Mouse (Mus musculus) liver, postnatal 0 days (tissue): ENCODE results near the gene Gm48551.

ENCODE experiments used
- CTCF ChIP-seq: sonication (generic); IDR thresholded peaks from 2 replicates; pipeline ENCODE4 v1.5.1; 2016; ENCODE audit warnings: antibody characterized with exemption, low read depth
- EP300 ChIP-seq: IDR thresholded peaks from 2 replicates; pipeline ENCODE4 v1.6.1; 2016; ENCODE audit warnings: antibody characterized with exemption, low read depth, mild to moderate bottlenecking

DNA sequence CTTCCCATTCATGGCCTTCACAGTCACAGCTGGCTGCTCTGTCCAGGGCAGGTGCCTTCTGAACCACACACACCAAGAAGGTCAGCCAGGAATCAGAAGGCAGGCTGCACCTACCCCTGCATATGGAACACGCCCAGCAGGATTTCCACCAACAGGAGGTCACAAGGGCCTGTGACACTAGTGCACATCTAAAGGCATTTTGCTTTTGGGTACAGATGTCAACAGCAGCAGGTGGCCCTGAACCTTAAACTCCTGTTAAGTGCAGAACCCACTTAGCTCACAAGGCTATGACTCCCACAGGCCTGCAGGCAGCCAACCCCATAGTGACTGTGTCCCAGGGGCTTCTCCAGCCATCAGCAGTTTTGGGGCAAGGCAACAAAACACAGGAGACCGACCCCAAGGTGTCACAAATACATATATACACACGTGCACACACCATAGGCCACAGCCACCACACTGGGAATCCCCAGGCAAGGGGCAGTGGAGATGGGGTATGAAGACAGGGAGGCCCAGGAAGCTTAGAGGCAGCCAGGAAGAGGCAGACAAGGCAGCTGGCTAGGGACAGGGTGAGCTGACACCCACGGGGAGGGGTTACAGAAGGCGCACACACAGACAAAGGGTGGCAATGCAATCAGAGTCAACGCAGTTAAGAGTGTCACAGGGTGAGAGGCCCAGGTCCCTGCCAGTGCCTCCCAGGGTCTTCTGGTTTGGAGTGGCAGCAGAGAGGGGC, 17.6 kb upstream of the Gm48551 start:
- no peak for TF ChIP-seq CTCF
- TF ChIP-seq EP300, result no peak
